Mouse (Mus musculus): Measurements from ENCODE around the gene Slc12a8.
A peak's percentile ranks its signal among the peaks of the same experiment; 100 is the strongest.

Slc12a8 gene

GRCm38 (mm10) chr16:33696811-33697575 is 179.9 kb downstream of the Slc12a8 start:
- peak in 1 of 2 experiments; percentile 58 for DNase-seq (ENCODE audit: low spot score in 2 of 2)

- DNase-seq (ENCODE audit: low spot score in 2 of 2) = no peak
Measured at GRCm38 (mm10) chr16:33697576-33698276, 180.6 kb downstream of the Slc12a8 start.

GRCm38 (mm10) chr16:33698277-33698790 is 181.2 kb downstream of the Slc12a8 start:
- no peak for DNase-seq (ENCODE audit: low spot score in 2 of 2)

- DNase-seq (ENCODE audit: low spot score in 2 of 2) = no peak
Measured at GRCm38 (mm10) chr16:33700584-33700983, 183.5 kb downstream of the Slc12a8 start.

GRCm38 (mm10) chr16:33701872-33702271 is 184.7 kb downstream of the Slc12a8 start:
- DNase-seq (ENCODE audit: low spot score in 2 of 2) = no peak

GRCm38 (mm10) chr16:33704289-33704688 is 187.2 kb downstream of the Slc12a8 start:
- no peak for DNase-seq (ENCODE audit: low spot score in 2 of 2)

- DNase-seq (ENCODE audit: low spot score in 2 of 2) = no peak
Measured at GRCm38 (mm10) chr16:33705258-33705657, 188.1 kb downstream of the Slc12a8 start.

- DNase-seq (ENCODE audit: low spot score in 2 of 2) = no peak
Measured at GRCm38 (mm10) chr16:33706111-33706890, 189.2 kb downstream of the Slc12a8 start.

GRCm38 (mm10) chr16:33708031-33708430 is 190.9 kb downstream of the Slc12a8 start:
- no peak for DNase-seq (ENCODE audit: low spot score in 2 of 2)

- DNase-seq (ENCODE audit: low spot score in 2 of 2) = no peak
Measured at GRCm38 (mm10) chr16:33708585-33709397, 191.7 kb downstream of the Slc12a8 start.
